Mouse (Mus musculus) limb, embryonic 12.5 days (tissue): ENCODE data around the gene Taf11. TPM values are rescaled to one million over a fixed set of nuclear protein-coding genes. Genes with fewer than 3 reads are reported as not detected.
A peak's percentile ranks its signal among the peaks of the same experiment; 100 is the strongest.

ENCODE experiments used
- ATAC-seq: fragments of 200-750 bp; cut with Nextera tagmentation; 2 replicates; pipeline ENCODE4 v1.8.0; 2017; ENCODE audit warnings: low read depth, moderate TSS enrichment; ENCODE audit not compliant: insufficient number of reproducible peaks, insufficient read depth, low FRiP score, low TSS enrichment
- H3K27ac ChIP-seq: fragments of 300-500 bp; sonication (generic); 2 replicates; pipeline ENCODE4 v1.5.1; 2016; ENCODE audit warnings: mild to moderate bottlenecking, moderate library complexity
- H3K27me3 ChIP-seq: fragments of 300-500 bp; sonication (generic); 2 replicates; pipeline ENCODE4 v1.6.1; 2016; ENCODE audit warnings: mild to moderate bottlenecking, moderate library complexity
- H3K36me3 ChIP-seq: fragments of 300-500 bp; sonication (generic); 2 replicates; pipeline ENCODE4 v1.6.1; 2016; ENCODE audit warnings: mild to moderate bottlenecking, moderate library complexity
- H3K4me1 ChIP-seq: fragments of 300-500 bp; sonication (generic); replicated peaks from 2 replicates; pipeline ENCODE4 v1.6.1; 2016
- H3K4me2 ChIP-seq: fragments of 300-500 bp; sonication (generic); 2 replicates; pipeline ENCODE4 v1.6.1; 2016; ENCODE audit warnings: mild to moderate bottlenecking, moderate library complexity
- H3K4me3 ChIP-seq: fragments of 300-500 bp; sonication (generic); replicated peaks from 2 replicates; pipeline ENCODE4 v1.5.1; 2016; ENCODE audit warnings: mild to moderate bottlenecking
- H3K9ac ChIP-seq: fragments of 300-500 bp; sonication (generic); replicated peaks from 2 replicates; pipeline ENCODE4 v1.6.1; 2016; ENCODE audit warnings: mild to moderate bottlenecking, moderate library complexity
- H3K9me3 ChIP-seq: fragments of 300-500 bp; sonication (generic); 2 replicates; pipeline ENCODE4 v1.6.1; 2016; ENCODE audit warnings: mild to moderate bottlenecking, moderate library complexity
- WGBS: fragments of 180-500 bp; shearing (Covaris S2); methylation state at CpG from one replicate; pipeline ENCODE4 v1.1.7; 2016; 5-methylcytosine and 5-hydroxymethylcytosine counted together
- polyA plus RNA-seq: library from polyadenylated mRNA; unstranded; fragments of >200 nt; fragmentation: Nextera tagmentation; extraction: Ambion mirVana; gene quantifications from 2 replicates; pipeline ENCODE4 v1.2.1, GENCODE M21; 2016

The Taf11 gene
- polyA plus RNA-seq, 1 experiment from 2014 or later = 115 TPM

GRCm38 (mm10) chr17:27920676-27921075 lies 11.0 kb upstream of the Taf11 start:
- Histone ChIP-seq H3K4me3 (no peak overlapping the region), H3K9me3 (no peaks in the 10 kb centered on the region), H3K9ac (0 out of 2 replicates have a peak overlapping the region, but pooled peaks have one; percentile 12), H3K27me3 (no peaks in the 10 kb centered on the region), H3K4me2 (no peak overlapping the region), H3K4me1 (peaks cover 13% of the 10 kb centered on the region), H3K27ac (0 out of 2 replicates have a peak overlapping the region, but pooled peaks have one; percentile 23), H3K36me3 (peaks cover 19% of the 10 kb centered on the region; the same call in 1 of the 2 replicates)
- 84% methylated on average over 4 of the region's 4 CpGs for WGBS
- ATAC-seq = no peak

GRCm38 (mm10) chr17:27916366-27916765 lies 6.7 kb upstream of the Taf11 start:
- 61% methylated on average over 4 of the region's 4 CpGs for WGBS
- no peaks in the 10 kb centered on the region for H3K9me3 ChIP-seq
- H3K4me1 ChIP-seq = peaks cover 18% of the 10 kb centered on the region
- peaks cover 10% of the 10 kb centered on the region for H3K36me3 ChIP-seq
- H3K27ac ChIP-seq = no peak overlapping the region
- H3K9ac ChIP-seq = no peak overlapping the region
- no peak overlapping the region for H3K4me2 ChIP-seq
- no peaks in the 10 kb centered on the region for H3K27me3 ChIP-seq
- no peak overlapping the region for H3K4me3 ChIP-seq
- no peak for ATAC-seq

GRCm38 (mm10) chr17:27914742-27915141 lies 5.1 kb upstream of the Taf11 start:
- no peak overlapping the region for H3K4me2 ChIP-seq
- H3K27me3 ChIP-seq = no peaks in the 10 kb centered on the region
- peaks cover 26% of the 10 kb centered on the region for H3K4me1 ChIP-seq
- H3K4me3 ChIP-seq = no peak overlapping the region
- WGBS = 79% methylated on average over 4 of the region's 4 CpGs
- H3K36me3 ChIP-seq = peaks cover 10% of the 10 kb centered on the region
- ATAC-seq = no peak
- no peak overlapping the region for H3K27ac ChIP-seq
- no peak overlapping the region for H3K9ac ChIP-seq
- no peaks in the 10 kb centered on the region for H3K9me3 ChIP-seq

- Histone ChIP-seq H3K27ac (no peak overlapping the region), H3K9me3 (no peaks in the 10 kb centered on the region), H3K4me2 (0 out of 2 replicates have a peak overlapping the region, but pooled peaks have one; percentile 87), H3K27me3 (no peaks in the 10 kb centered on the region), H3K4me3 (no peak overlapping the region; the same call in 1 of the 2 replicates), H3K36me3 (peaks cover 10% of the 10 kb centered on the region), H3K9ac (no peak overlapping the region), H3K4me1 (peaks cover 29% of the 10 kb centered on the region)
- ATAC-seq = no peak
- WGBS = 89% methylated on average over 7 of the region's 7 CpGs
These were observed 1.7 kb upstream of the Taf11 start for GRCm38 (mm10) chr17:27911371-27911770.

GRCm38 (mm10) chr17:27908888-27909621 lies 589 bp downstream of the Taf11 start, which contains the start of gene Anks1:
Anks1 (plus strand) TSS chr17:27909306.
- H3K27ac ChIP-seq = peak within 1 kb of the TSS; percentile 88
- under 1% methylated on average over 78 of the region's 78 CpGs for WGBS
- no peaks in the 10 kb centered on the region for H3K27me3 ChIP-seq
- H3K4me1 ChIP-seq = peaks cover 31% of the 10 kb centered on the region
- ATAC-seq = peak; percentile 88
- peak within 1 kb of the TSS; percentile 97 for H3K4me3 ChIP-seq
- peak within 1 kb of the TSS; percentile 87 for H3K4me2 ChIP-seq
- peaks cover 21% of the 10 kb centered on the region for H3K36me3 ChIP-seq
- H3K9me3 ChIP-seq = no peaks in the 10 kb centered on the region
- peak within 1 kb of the TSS; percentile 87 for H3K9ac ChIP-seq

GRCm38 (mm10) chr17:27908206-27908887 lies 1.3 kb downstream of the Taf11 start:
- ATAC-seq = 0 out of 2 replicates have a peak, but pooled peaks have one; percentile 2
- Histone ChIP-seq H3K4me2 (peak overlapping the region; percentile 87), H3K4me3 (peak overlapping the region; percentile 97), H3K4me1 (peaks cover 31% of the 10 kb centered on the region), H3K36me3 (peaks cover 19% of the 10 kb centered on the region), H3K27me3 (no peaks in the 10 kb centered on the region), H3K9ac (peak overlapping the region; percentile 90), H3K27ac (peak overlapping the region; percentile 88), H3K9me3 (no peaks in the 10 kb centered on the region)
- under 1% methylated on average over 12 of the region's 12 CpGs for WGBS

- no peaks in the 10 kb centered on the region for H3K27me3 ChIP-seq
- peaks cover 24% of the 10 kb centered on the region for H3K36me3 ChIP-seq
- ATAC-seq = 0 out of 2 replicates have a peak, but pooled peaks have one; percentile 30
- no peaks in the 10 kb centered on the region for H3K9me3 ChIP-seq
- H3K27ac ChIP-seq = peak overlapping the region; percentile 88
- peak overlapping the region; percentile 90 for H3K9ac ChIP-seq
- under 1% methylated on average over 45 of the region's 45 CpGs for WGBS
- peak overlapping the region; percentile 87 for H3K4me2 ChIP-seq
- H3K4me3 ChIP-seq = peak overlapping the region; percentile 97
- peaks cover 31% of the 10 kb centered on the region for H3K4me1 ChIP-seq
These were observed 2.0 kb downstream of the Taf11 start for GRCm38 (mm10) chr17:27907512-27908205.

GRCm38 (mm10) chr17:27886499-27887210 lies 23.0 kb downstream of the Taf11 start:
- no peak for ATAC-seq
- Histone ChIP-seq H3K4me3 (no peak overlapping the region), H3K9me3 (no peaks in the 10 kb centered on the region), H3K36me3 (peaks cover 91% of the 10 kb centered on the region), H3K4me1 (no peaks in the 10 kb centered on the region), H3K27ac (no peak overlapping the region), H3K4me2 (no peak overlapping the region), H3K9ac (no peak overlapping the region), H3K27me3 (no peaks in the 10 kb centered on the region)
- WGBS = 88% methylated on average over 19 of the region's 19 CpGs

- WGBS = 93% methylated on average over 6 of the region's 6 CpGs
- Histone ChIP-seq H3K9me3 (no peaks in the 10 kb centered on the region), H3K4me1 (no peaks in the 10 kb centered on the region), H3K27me3 (no peaks in the 10 kb centered on the region), H3K9ac (no peak overlapping the region), H3K4me3 (no peak overlapping the region), H3K4me2 (no peak overlapping the region), H3K36me3 (peaks cover 93% of the 10 kb centered on the region), H3K27ac (no peak overlapping the region)
- no peak for ATAC-seq
These were observed 25.6 kb downstream of the Taf11 start for GRCm38 (mm10) chr17:27883994-27884393.

GRCm38 (mm10) chr17:27883129-27883528 lies 26.5 kb downstream of the Taf11 start:
- Histone ChIP-seq H3K27me3 (no peaks in the 10 kb centered on the region), H3K4me2 (no peak overlapping the region), H3K36me3 (peaks cover 95% of the 10 kb centered on the region), H3K9ac (no peak overlapping the region), H3K4me3 (no peak overlapping the region), H3K9me3 (no peaks in the 10 kb centered on the region), H3K4me1 (no peaks in the 10 kb centered on the region), H3K27ac (no peak overlapping the region)
- no peak for ATAC-seq
- WGBS = 88% methylated on average over 8 of the region's 8 CpGs
